Mouse (Mus musculus): ENCODE results near the gene Duxbl2. TPM values are rescaled to one million over a fixed set of nuclear protein-coding genes. Genes with fewer than 3 reads are reported as not detected.

Gene Duxbl2
- polyA plus RNA-seq (2014; fragmentation: Illumina TruSeq; extraction: RNeasy Lipid Tissue Mini Kit (QIAGEN cat#74804); ENCODE audit: low read depth, low replicate concordance) = not detected

GRCm38 (mm10) chr14:26118150-26118549 lies at the start of gene Duxbl2:
TSS of gene Duxbl2 (plus strand) at chr14:26118349.

GRCm38 (mm10) chr14:26081216-26081615 lies 36.9 kb upstream of the Duxbl2 start, which contains the start of gene Cphx2:
TSS of gene Cphx2 (plus strand) at chr14:26081516.

GRCm38 (mm10) chr14:26081997-26082396 lies 36.2 kb upstream of the Duxbl2 start, which contains the start of gene Cphx3:
TSS of gene Cphx3 (plus strand) at chr14:26082297.

Other genes starting within 250 kb of the Duxbl2 start
- 9.4 TPM for gene Plac9a, start 215.2 kb upstream of the Duxbl2 start, polyA plus RNA-seq (2014; fragmentation: Illumina TruSeq; extraction: RNeasy Lipid Tissue Mini Kit (QIAGEN cat#74804); ENCODE audit: low read depth, low replicate concordance)
- gene Tmem254a, start 190.7 kb upstream of the Duxbl2 start, polyA plus RNA-seq (2014; fragmentation: Illumina TruSeq; extraction: RNeasy Lipid Tissue Mini Kit (QIAGEN cat#74804); ENCODE audit: low read depth, low replicate concordance) = 2.3 TPM
- gene Cphx1, start 180.0 kb upstream of the Duxbl2 start, polyA plus RNA-seq (2014; fragmentation: Illumina TruSeq; extraction: RNeasy Lipid Tissue Mini Kit (QIAGEN cat#74804); ENCODE audit: low read depth, low replicate concordance) = not detected
- gene Duxbl1, start 139.8 kb upstream of the Duxbl2 start, polyA plus RNA-seq (2014; fragmentation: Illumina TruSeq; extraction: RNeasy Lipid Tissue Mini Kit (QIAGEN cat#74804); ENCODE audit: low read depth, low replicate concordance) = 0.39 TPM
- 63.0 TPM for gene Gm9780, start 75.6 kb upstream of the Duxbl2 start, polyA plus RNA-seq (2014; fragmentation: Illumina TruSeq; extraction: RNeasy Lipid Tissue Mini Kit (QIAGEN cat#74804); ENCODE audit: low read depth, low replicate concordance)
- 7.0 TPM for gene Tmem254c, start 51.0 kb upstream of the Duxbl2 start, polyA plus RNA-seq (2014; fragmentation: Illumina TruSeq; extraction: RNeasy Lipid Tissue Mini Kit (QIAGEN cat#74804); ENCODE audit: low read depth, low replicate concordance)
- not detected for gene Cphx2, start 36.8 kb upstream of the Duxbl2 start, polyA plus RNA-seq (2014; fragmentation: Illumina TruSeq; extraction: RNeasy Lipid Tissue Mini Kit (QIAGEN cat#74804); ENCODE audit: low read depth, low replicate concordance)
- gene Cphx3, start 36.1 kb upstream of the Duxbl2 start, polyA plus RNA-seq (2014; fragmentation: Illumina TruSeq; extraction: RNeasy Lipid Tissue Mini Kit (QIAGEN cat#74804); ENCODE audit: low read depth, low replicate concordance) = not detected
- gene Plac9b, start 64.1 kb downstream of the Duxbl2 start, polyA plus RNA-seq (2014; fragmentation: Illumina TruSeq; extraction: RNeasy Lipid Tissue Mini Kit (QIAGEN cat#74804); ENCODE audit: low read depth, low replicate concordance) = 37.0 TPM
- gene Tmem254b, start 88.7 kb downstream of the Duxbl2 start, polyA plus RNA-seq (2014; fragmentation: Illumina TruSeq; extraction: RNeasy Lipid Tissue Mini Kit (QIAGEN cat#74804); ENCODE audit: low read depth, low replicate concordance) = 6.5 TPM
- not detected for gene Duxbl3, start 139.6 kb downstream of the Duxbl2 start, polyA plus RNA-seq (2014; fragmentation: Illumina TruSeq; extraction: RNeasy Lipid Tissue Mini Kit (QIAGEN cat#74804); ENCODE audit: low read depth, low replicate concordance)

Measured in heart, adult 10 weeks (tissue).